Mouse (Mus musculus) left cerebral cortex, adult 9 months (tissue): ENCODE data around the gene Wdr46.
A peak's percentile ranks its signal among the peaks of the same experiment; 100 is the strongest.
"Not testable (repeated sequence)": the region's sequence is repeated elsewhere in the genome, so short reads cannot be mapped to it uniquely, and the experiment has no call there.

Experiments used
- DNase-seq, 2 experiments: peaks; one replicate each; pipeline ENCODE4 v3.0.0; 2022; ENCODE audit warnings: low spot score in 2 of 2

Gene Wdr46

DNA sequence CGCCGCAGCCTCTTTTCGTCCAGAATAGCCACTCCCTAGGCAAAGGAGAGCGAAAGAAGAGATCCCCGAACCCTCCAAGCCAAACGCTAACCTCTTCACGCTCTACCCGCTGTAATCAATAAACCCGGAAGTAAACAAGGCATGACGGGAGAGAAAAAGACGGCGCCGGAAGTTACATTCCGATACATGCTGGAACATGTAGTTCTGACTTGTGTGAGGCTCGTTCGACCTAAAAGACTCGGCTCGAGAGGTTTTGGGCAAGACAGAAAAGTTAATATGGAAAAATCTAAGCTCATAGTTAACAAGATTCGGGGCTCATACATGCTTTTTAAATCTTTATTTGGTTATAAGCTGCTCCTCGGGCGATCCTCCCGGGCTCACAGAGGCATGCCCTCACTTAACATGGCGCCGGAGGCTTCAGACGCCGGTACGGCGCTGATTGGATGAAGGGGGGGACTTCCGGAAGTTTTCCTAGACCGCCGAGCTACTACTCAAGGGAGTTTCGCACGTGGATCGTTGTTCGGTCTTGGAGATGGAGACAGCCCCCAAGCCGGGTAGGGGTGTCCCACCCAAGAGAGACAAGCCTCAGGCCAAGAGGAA, at the start of gene Wdr46, which contains the start of gene Pfdn6:
TSS of gene Wdr46 (plus strand) at position 455 of the 600 bp plus-strand sequence.
TSS of gene Pfdn6 (minus strand) at position 138 of the 600 bp plus-strand sequence.
- DNase-seq = peak; percentile 64 to 90

DNA sequence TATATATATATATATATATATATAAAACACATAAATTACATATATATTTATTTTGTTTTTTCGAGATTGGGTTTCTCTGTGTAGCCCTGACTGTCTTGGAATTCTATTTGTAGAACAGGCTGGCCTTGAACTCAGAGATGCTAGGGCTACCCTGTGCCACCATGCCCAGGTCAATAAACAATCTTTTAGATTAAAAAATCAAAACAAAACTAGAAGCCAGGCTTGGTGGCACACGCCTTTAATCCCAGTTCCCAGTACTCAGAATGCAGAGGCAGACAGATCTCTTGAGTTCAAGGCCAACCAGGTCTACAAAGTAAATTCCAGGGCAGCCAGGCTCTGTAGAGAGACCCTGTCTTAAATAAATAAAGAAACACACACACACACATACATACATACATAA, 49.1 kb upstream of the Wdr46 start:
- DNase-seq = no peak

DNA sequence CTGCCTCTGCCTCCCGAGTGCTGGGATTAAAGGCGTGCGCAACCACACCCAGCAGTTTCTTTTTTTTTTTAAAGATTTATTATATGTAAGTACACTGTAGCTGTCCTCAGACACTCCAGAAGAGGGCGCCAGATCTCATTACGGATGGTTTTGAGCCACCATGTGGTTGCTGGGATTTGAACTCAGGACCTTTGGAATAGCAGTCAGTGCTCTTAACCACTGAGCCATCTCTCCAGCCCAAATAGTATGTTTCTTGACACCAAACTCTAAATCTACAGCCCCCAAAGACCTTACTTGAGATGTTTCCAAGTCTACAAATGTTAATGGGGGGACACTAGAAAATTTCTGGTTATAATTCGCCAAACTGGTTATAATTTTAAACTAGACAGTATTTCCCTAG, 48.6 kb upstream of the Wdr46 start:
- DNase-seq = not testable (repeated sequence)

DNA sequence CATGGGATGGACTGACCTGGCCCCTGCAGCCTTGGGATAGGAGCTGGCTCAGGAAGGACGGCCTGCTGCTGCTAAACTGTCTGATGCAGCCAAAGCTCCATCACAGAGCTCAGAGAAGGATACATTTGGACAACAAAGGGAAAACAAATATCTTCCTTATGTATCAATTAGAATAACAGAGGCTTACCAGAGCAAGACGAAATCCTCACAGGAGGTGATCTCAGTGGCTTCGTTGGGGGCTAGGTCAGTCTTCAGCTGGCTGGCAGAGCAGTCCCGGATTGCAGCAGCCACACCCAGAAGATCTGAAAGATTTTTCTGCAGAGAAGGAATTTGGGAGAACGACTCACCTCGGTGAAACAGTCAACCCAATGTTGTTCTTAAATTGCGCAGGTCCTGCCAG, 48.0 kb upstream of the Wdr46 start:
- DNase-seq = no peak

DNA sequence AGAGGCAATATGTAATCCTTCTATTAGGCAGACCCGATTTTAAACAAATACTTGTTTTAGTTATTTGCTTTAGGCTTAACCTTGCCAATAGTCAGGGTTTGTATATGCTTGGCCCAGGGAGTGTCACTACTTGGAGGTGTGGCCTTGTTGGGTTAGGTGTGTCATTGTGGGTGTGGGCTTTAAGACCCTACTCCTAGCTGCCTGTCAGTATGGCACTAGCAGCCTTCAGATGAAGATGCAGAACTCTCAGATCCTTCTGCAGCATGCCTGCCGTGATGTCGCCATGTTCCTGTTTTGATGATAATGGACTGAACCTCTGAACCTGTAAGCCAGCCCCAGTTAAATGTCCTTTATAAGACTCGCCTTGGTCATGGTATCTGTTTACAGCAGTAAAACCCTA, 47.4 kb upstream of the Wdr46 start:
- DNase-seq = not testable (repeated sequence)

DNA sequence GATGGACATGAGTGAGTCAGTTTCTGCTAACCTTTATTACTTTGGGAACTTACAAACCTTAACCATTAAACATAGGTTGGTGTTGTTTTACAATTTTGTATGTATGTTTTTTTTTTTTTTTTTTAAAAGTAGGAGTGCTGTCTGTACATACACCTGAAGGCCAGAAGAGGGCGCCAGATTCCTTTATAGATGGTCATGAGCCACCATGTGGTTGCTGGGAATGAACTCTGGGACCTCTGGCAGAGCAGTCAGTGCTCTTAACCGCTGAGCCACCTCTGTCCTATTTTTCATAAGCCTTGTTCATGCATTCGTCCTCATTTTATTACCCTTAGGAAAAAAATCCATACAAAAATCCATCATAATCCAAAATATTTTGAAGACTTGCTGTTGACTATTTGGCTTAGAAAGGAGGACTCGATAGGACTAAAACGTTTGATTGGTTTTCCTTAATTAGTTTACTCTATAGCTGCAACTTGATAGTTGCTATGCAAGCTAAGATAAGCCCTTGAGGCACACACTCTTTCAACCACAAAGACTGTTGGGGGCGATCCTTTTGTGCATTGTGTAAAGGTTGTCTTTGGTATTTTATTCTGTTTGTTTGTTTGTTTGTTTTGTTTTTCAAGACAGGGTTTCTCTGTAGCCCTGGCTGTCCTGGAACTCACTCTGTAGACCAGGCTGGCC, 43.2 kb upstream of the Wdr46 start:
- no peak for DNase-seq

DNA sequence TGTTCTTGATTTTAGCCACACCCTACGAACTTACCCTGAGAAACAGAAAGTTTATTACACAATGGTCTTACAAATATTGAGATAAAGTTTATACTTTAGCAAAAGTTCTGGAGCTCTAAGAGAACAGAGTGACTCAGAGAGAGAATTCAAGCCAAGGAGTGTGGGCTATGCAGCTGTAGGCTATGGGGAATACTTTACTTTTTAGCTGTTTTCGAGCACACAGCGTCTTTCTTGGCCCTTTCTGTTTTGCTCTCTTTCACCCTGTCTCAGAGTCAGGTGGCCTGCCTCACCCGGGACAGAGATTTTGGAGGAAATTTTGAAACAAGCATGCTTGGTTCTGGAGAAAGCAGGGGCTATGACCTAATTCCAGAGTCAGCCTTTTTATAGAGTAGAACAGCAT, 42.3 kb upstream of the Wdr46 start:
- DNase-seq = not testable (repeated sequence)

DNA sequence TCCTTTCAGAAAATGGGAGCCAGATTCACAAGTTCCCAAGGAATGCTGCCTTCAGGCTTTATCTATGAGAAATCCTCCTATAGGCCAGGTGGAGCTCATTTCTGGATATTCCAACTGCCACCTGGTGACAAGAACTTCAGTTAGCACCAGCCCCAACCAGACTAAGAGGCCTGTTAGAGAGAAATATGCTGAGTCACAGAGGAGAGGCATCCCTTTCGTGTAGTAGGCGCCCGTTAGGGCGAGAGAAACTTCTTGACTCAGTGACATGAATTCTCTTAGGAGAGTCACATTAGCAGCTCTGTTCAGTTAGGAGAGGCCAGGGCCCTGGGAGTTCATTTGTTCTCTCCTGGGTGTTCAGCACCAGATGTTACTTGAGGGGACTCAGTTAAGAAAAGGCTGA, 40.8 kb upstream of the Wdr46 start:
- no peak for DNase-seq

DNA sequence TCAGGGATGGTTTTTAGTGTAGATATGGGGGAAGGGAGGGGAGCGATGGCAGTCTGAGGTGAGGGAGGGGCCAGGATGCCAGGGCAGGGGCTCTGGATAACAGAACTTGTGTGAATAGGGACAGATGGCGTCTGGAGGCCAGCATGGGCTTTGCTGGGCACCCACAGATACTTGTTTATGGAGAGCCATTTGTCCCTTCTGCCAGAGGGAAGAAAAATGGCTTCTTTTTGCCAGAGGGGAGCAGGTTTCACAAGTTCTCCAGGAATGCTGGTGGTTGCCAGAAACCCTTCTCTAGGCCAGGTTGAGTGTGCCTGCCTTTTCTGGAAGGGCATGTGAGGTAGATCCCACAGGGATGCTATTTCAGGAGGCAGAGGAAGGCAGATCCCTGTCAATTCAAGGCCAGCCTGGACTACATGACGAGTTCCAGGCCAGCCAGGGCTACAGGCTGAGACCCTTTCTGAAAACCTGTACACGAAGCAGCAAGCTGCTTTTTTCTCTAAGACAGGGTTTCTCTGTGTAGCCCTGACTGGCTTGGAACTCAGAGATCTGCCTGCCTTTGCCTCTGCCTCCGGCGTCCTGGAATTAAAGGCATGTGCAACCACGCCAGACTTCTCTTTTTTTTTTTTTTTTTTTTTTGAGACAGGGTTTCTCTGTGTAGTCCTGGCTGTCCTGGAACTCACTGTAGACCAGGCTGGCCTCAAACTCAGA, 40.0 kb upstream of the Wdr46 start:
- no peak for DNase-seq

DNA sequence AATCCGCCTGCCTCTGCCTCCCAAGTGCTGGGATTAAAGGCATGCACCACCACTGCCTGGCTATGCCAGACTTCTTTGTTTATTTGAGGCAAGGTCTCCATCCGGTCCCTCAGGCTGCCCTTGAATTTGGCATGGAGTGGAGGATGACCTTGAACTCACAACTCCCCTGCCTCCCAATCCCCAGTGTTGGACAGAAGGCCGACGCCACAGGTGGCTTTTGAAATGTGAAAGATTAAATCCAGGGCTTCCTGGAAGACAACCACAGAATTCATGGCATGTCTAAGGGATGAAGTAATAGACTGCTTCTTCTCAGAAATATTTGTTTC, 39.5 kb upstream of the Wdr46 start:
- no peak for DNase-seq

DNA sequence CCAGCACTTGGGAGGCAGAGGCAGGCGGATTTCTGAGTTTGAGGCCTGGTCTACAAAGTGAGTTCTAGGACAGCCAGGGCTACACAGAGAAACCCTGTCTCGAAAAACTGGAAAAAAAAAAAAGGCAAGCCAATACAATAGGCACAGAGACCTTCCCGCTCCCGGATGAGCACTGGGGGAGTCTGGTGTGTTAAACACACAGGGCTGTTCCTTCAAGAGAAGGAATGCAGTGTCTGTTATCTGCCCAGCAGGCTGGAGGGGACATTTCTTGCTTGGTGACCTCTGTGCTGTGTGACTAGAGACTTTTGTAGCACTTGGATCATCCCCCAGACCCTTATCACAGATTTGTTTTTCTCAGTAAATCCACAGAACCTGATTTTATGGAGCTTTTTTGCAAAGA, 38.8 kb upstream of the Wdr46 start:
- no peak for DNase-seq

DNA sequence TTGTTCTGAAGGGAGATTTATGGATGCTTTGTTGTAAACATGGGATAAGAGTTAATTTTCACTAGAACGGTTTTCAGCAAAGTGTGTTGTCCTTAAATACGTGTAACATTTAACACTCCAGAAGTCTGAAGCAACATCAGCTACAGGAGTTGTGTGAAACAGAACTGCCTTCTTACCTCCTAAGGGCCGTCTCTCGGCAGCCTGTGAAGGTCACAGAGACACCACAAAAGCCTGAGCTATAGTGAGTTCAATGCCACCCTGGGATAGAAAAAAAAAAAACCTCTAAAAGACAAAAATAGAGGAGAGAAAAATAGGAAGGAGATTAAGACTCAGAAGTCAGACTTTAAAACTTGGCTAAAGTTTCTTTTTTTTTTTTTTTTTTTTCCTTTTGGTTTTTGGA, 38.4 kb upstream of the Wdr46 start:
- no peak for DNase-seq

DNA sequence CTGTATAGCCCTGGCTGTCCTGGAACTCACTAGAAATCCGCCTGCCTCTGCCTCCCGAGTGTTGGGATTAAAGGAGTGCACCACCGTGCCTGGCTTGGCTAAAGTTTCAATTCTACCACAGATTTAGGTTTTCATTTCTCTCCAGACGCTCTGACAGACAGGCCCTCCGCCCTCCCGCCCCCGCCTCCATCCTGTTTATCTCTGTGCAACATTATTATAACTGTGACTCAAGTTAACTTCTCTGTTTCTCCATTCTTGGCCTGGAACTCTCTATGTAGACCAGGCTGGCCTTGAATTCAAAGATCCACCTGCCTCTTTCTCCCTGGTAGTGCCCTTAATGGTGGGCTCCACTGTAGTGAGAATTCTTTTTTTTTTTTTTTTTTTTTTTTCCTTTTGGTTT, 38.0 kb upstream of the Wdr46 start:
- no peak for DNase-seq

DNA sequence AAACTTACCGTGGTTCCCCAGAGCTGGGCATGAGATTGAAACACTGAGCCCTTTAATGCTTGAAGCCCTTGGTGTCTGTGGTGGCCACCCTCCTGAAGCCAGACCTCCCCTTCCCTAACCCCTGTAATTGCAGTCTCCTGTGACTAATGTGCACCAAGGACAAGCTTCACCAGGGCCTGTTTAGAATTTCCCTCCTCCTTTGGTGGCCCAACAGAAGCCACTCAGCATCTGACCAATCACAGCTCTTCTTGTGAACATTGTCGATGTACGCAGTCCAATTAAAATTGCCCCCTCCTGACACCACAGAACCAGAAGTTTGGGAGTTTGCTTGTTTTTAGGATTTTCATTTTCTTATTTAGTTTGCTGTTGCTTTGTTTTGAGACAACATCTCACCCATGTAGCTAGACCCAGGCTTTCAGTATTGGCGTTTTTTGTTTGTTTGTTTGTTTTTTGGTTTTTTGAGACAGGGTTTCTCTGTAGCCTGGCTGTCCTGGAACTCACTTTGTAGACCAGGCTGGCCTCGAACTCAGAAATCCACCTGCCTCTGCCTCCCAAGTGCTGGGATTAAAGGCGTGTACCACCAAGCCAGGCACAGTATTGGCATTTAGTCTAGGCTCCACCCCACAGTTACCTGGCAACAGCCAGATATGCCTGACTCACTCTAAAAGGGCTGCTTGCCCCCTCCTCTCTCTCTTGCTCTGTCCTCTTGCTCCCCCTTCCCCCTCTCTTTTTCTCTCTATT, 36.4 kb upstream of the Wdr46 start:
- DNase-seq = not testable (repeated sequence)

DNA sequence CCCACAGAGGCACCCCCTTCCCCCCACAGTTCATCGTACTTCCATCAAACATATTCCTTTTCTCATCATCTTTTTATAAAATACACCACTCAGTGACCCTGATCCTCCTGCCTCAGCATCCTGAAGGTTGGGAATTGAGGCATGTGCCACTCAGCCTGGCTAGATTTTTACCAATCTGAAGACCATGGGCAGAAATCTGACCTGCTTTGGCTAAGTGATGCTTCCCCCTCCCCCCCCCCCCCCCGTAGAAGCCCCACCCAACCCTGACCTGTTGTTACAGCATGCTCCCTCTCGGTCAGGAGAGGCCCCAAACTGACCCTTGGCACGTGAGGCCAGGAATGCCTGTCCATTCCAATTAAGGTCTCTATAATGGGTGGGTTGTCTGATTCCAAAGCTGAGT, 35.6 kb upstream of the Wdr46 start, which contains the start of gene Platr17:
TSS of gene Platr17 (plus strand) at position 301 of the 400 bp plus-strand sequence.
- DNase-seq = not testable (repeated sequence)

DNA sequence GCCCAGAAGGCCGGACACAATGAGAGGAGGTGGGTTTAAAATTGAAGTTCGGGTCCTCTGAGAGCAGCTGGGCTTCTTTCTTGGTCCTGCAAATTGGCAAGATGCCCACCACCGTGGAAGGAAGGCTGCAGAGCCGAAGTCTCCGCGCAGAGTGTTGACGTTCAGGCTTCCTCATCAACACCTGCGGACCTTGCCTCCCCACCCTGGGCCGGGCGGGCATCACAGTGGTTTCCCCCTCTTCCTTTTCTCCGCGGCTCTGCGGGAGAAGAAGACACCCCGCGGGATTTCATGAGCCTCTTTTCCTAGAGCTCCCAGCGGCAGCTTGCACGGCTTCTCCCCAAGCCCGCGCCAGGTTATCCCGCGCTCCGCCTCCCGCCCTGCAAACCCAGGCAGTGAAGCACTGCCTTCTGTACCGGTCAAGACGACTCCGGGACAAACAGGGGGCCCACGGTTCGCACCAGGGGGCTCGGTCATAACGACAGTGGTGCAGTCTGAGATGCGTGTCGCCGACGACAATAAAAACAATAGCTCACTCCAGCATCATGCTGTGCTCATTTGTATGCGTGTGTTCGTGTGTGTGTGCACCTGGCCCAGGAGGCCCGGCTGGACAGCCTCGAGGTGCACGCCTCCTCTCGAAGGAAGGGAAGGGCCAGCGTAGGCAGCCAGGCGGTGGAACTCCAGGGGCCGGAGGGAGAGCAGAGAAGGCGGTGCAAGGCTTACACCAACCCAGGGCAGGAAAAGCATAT, 32.0 kb upstream of the Wdr46 start:
- peak in 1 of 2 experiments; percentile 56 for DNase-seq

DNA sequence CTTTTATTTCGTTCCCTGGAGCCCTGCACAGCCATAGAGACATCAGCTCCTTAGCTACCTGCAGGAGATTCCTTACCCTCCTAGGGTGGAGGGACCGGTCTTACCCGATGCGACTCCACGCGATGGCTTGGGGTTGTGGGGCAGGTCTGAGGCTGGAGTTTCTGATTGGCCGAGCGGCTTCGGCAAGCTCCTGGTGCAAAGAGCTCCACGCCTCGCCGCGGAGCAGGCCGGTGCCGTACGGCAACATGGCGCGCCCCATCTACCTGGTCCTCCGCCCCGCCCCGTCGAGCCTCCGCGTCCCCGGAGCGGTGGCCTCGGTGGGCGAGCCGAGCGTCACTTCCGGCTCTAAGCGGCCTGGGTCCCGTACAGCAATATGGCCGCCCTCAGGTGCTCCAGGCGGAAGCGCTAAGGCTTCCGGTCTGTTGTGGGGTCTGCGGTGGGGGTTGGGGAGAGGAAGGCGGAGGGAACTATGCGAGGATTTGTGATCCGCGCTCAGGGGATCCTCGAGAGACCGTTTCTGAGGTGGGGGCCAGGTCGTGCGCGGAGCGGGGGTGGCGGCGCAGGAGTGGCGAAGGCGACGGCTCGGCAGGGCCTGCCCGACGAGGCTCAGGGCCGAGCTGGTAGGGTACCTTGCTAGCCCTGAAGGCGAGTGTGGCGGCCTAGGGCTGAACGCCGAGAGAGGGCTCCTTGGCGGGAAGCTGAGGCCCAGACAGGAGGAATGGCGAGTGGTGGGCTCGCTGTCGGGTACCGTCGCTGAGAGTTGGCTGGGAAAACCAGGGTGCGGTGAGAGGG, 31.2 kb upstream of the Wdr46 start, which contains the start of gene Daxx:
TSS of gene Daxx (plus strand) at position 338 of the 792 bp plus-strand sequence.
- DNase-seq = peak; percentile 97 to 98

DNA sequence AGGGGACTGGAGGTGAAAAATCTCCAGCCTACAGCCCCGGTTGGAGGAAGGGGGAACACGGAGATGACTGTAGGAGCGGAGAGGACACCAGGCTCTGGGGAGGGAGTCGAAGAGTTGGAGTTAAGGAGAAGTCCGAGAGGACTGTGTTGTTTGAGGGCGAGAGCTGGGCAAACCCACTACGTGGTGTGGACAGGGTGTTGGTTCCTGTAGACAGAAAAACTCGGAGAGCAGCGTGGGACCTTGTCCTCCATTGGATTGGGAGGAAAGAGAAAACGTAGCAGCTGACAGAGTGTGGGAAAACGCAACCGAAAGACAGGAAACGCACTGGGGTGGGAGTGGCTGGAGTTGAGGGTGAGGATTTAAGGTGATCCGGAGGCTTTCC, 30.6 kb upstream of the Wdr46 start:
- DNase-seq = peak in 1 of 2 experiments; percentile 31

DNA sequence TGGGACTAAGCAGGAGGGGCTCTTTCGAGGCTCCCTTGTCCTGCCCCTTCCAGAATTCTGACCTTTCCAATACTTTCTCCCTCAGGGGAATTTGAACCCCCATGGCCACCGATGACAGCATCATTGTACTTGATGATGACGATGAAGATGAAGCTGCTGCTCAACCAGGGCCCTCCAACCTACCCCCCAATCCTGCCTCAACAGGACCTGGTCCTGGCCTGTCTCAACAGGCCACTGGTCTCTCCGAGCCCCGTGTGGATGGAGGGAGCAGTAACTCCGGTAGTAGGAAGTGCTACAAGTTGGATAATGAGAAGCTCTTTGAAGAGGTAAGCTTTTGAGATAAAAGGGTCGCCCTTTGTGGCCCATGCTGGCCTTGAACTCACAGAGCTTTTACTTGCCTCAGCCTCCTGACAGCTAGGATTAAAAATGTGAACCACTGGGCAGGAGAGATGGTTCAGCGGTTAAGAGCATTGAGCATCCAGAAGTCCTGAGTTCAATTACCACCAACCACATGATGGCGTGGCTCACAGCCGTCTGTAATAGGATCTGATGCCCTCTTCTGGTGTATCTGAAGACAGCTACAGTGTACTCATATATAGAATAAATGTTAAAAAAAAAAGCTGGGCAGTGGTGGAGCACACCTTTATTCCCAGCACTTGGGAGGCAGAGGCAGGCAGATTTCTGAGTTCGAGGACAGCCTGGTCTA, 30.0 kb upstream of the Wdr46 start:
- DNase-seq = no peak
